Mouse (Mus musculus): ENCODE results near the gene Scamp5. TPM values are rescaled to one million over a fixed set of nuclear protein-coding genes. Genes with fewer than 3 reads are reported as not detected.
"Not testable (repeated sequence)": the region's sequence is repeated elsewhere in the genome, so short reads cannot be mapped to it uniquely, and the experiment has no call there.

The Scamp5 gene
- total RNA-seq, 1 experiment from 2014 or later, result 0.10 TPM

DNA sequence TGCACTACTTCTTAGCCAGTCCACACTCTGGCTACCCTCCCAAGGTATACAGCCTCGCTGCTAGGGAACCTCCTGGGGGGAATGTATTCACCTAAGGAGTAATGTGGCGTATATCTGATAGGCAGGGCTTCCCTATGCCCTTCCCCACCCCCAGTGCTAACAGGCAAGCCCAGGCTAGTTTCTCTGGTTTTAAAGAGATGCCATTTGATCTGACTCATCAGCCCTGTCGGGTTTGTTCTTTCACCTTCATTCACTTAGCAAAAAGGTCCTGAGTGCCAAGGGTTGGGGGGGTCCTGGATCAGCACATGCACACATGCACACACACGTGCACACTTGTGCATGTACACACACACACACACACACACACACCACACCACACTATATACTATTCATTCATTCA lies 39.9 kb downstream of the Scamp5 start:
- ATAC-seq (replicated peaks in 1 of 2; ENCODE audit: insufficient read depth in 1 of 2, low FRiP score in 2 of 2, low TSS enrichment in 1 of 2, low read depth in 1 of 2, poor library complexity in 2 of 2, severe bottlenecking in 2 of 2), result no peak

DNA sequence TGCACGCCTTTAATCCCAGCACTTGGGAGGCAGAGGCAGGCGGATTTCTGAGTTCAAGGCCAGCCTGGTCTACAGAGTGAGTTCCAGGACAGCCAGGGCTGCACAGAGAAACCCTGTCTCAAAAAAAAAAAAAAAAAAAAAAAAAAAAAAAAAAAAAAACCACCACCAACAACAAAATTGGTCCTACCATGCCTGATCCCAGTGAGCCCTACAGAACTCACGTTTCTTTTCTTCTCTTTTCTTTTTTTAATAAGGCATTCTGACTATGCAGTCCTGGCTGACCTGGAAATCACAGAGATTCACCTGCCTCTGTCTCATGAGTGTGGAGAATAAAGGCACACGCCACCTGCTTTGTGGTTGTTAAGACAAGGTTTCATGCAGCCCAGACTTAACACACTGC lies 40.7 kb downstream of the Scamp5 start:
- ATAC-seq (replicated peaks in 1 of 2; ENCODE audit: insufficient read depth in 1 of 2, low FRiP score in 2 of 2, low TSS enrichment in 1 of 2, low read depth in 1 of 2, poor library complexity in 2 of 2, severe bottlenecking in 2 of 2), result not testable (repeated sequence)

DNA sequence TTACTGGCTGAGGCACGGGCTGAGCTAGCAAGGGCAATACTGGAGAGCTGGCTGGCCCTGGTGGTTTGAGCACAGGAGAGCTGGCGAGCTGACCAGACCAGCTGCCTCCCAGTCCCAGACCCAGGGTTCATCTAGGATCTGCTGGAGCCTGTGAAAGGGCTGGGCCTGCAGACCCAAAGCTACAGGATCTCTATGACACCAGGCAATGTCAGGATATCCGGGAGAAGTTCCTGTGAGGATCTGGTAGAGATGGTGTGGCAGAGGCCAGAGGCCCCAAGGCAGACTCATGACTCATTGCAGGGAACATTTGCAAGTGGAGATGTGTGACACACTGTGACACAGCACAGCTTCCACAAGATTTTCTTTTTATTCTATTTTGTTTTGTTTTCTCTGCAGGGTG lies 42.7 kb downstream of the Scamp5 start:
- no peak for ATAC-seq (replicated peaks in 1 of 2; ENCODE audit: insufficient read depth in 1 of 2, low FRiP score in 2 of 2, low TSS enrichment in 1 of 2, low read depth in 1 of 2, poor library complexity in 2 of 2, severe bottlenecking in 2 of 2)

DNA sequence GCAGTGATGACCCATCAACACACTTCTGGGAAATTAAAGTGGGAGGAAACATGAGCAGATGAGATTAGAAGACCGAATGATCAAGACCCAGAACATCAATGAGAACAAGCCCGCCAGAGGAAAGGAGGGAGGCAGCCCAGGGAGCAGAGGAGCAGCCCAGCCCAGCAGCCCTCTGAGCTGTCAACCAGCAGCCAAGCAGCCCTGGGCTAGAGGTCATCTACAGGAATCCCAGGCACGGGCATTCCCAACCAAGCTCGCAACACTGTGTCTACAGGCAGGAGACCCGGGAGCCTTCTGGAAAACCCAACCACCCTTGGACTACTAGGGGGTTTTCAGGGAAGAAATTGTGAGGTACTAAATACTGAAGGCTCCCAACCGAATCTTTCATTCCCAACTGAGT lies 43.8 kb downstream of the Scamp5 start:
- ATAC-seq (replicated peaks in 1 of 2; ENCODE audit: insufficient read depth in 1 of 2, low FRiP score in 2 of 2, low TSS enrichment in 1 of 2, low read depth in 1 of 2, poor library complexity in 2 of 2, severe bottlenecking in 2 of 2), result no peak

DNA sequence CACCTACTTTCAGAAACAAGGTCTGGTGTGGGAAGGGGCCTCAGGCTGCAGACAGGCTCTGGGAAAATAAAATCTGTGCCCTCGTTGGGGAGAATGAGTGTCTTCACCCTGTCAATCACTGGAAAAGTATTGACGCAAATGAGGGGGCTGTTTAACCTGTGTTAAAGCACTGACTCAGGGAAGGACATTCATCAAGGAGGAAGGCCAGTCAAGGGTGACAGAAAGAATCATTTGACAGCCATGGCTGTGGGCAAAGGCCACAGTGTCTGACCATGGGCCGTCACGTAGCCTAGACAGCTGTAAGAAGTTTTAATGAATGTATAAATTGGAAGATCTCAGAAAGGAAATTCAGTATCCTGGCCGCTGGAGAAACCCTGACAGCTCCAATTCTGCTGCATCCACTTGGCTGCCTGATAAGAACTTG lies 46.2 kb downstream of the Scamp5 start:
- no peak for ATAC-seq (replicated peaks in 1 of 2; ENCODE audit: insufficient read depth in 1 of 2, low FRiP score in 2 of 2, low TSS enrichment in 1 of 2, low read depth in 1 of 2, poor library complexity in 2 of 2, severe bottlenecking in 2 of 2)

DNA sequence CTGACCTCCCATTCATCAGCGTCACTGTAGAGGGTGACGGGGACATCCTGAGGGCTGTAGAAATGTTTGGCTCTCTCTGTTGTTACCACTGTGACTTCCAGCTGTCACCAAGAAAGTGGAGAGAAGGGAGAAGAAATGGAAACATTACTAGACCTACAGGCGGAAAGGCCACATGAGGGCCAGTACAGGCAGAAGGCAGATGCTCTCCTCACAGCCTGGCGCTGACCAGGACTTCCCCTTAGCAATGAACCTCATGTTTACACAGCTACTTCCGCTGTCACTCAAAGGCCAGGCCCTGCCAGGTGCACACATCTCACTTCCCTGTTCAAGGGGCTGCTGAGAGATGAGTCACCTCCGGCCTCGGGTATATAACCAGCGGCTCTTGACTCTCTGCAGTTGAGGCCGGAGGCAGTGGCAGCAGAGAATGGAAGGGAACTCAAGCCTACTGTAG lies 46.7 kb downstream of the Scamp5 start:
- peak; percentile 92 to 94 for ATAC-seq (replicated peaks in 1 of 2; ENCODE audit: insufficient read depth in 1 of 2, low FRiP score in 2 of 2, low TSS enrichment in 1 of 2, low read depth in 1 of 2, poor library complexity in 2 of 2, severe bottlenecking in 2 of 2)

DNA sequence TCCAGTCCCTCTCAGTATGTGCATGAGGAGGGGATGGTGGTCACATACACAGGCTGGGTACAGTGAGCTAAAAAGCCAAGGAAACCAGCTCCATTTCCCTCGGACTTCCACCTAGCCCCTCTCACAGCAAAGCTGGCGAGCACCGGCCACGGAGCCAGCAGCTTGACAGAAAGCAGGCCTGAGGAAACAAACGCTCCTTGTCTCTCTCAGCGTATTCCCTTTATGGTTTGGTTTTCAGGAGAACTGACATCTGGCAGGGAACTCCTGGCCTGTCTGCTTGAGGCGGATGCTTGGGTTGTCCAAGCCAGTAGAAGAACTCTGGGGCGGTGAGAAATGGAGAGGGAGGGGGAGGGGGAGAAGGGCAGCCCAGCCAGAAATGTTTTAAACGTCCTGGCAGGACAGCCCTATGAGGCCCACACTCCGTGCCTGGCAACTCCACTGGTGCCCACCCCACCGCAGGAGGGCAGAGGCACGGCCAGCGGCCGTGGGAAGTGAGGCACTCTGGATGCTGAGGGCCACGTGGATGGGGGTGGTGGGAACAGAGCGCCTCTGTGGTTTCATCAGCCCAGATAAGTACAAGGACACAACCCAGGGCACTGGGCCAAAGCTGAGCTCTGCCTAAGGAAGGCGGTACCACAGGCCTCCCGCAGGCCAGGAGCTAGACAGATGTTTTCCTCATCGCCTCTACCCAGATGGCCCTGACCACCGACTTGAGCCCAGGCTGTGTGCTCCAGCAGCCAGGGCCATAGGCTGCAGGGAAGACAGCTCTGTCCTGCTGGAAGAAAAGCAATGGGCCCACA lies 47.3 kb downstream of the Scamp5 start:
- ATAC-seq (replicated peaks in 1 of 2; ENCODE audit: insufficient read depth in 1 of 2, low FRiP score in 2 of 2, low TSS enrichment in 1 of 2, low read depth in 1 of 2, poor library complexity in 2 of 2, severe bottlenecking in 2 of 2), result peak; percentile 63 to 65

DNA sequence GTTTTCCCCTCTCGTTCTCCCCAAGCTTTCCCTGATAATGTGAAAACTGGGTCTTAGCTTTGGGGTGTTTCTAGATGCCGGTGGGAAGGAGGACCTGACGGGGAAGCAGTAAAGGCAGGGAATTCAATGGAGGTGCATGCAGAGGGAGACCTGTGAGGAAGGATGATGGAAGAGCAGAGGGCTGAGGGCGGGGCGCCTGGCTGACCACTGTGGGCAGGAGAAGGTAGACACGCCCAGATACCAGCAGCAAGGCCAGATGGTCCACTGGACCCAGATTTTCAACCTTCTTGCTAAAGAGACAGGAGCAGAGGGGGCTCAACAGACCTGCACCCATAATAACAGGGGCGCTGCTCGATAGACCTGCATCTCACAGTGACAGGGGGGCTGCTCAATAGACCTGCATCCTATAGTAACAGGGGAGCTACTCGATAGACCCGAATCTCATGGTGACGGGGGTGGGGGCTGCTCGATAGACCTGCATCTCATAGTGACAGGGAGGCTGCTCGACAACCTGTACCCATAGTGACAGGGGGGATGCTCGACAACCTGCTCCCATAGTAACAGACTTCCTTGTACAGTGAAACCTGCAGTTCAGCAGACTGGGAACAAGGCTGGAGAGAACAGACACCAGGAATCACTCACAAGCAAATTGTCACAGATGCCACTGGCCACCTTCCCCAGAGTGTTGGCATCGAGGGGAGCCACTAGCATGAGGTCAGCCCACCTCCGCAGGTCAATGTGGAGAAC lies 48.2 kb downstream of the Scamp5 start:
- ATAC-seq (replicated peaks in 1 of 2; ENCODE audit: insufficient read depth in 1 of 2, low FRiP score in 2 of 2, low TSS enrichment in 1 of 2, low read depth in 1 of 2, poor library complexity in 2 of 2, severe bottlenecking in 2 of 2), result no peak

DNA sequence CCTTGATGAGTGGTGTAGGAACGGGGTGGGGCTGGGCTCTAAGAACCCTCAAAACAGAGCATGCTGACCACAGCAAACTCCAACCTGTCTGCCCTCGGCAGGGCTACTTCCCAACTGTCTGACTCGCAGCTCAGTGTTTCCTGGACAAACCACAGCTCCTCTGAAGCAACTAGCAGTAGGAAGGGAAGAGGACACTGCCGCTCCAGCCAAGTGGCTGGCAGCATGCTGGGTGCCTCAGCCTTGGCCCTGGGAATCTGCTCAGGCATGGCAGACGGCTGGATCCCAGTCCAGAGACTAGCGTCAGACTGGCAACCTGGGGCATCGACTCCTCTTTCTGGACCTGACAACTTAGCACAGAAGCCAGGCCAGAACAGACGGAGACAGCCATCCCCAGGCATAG lies 50.5 kb downstream of the Scamp5 start:
- ATAC-seq (replicated peaks in 1 of 2; ENCODE audit: insufficient read depth in 1 of 2, low FRiP score in 2 of 2, low TSS enrichment in 1 of 2, low read depth in 1 of 2, poor library complexity in 2 of 2, severe bottlenecking in 2 of 2), result no peak

DNA sequence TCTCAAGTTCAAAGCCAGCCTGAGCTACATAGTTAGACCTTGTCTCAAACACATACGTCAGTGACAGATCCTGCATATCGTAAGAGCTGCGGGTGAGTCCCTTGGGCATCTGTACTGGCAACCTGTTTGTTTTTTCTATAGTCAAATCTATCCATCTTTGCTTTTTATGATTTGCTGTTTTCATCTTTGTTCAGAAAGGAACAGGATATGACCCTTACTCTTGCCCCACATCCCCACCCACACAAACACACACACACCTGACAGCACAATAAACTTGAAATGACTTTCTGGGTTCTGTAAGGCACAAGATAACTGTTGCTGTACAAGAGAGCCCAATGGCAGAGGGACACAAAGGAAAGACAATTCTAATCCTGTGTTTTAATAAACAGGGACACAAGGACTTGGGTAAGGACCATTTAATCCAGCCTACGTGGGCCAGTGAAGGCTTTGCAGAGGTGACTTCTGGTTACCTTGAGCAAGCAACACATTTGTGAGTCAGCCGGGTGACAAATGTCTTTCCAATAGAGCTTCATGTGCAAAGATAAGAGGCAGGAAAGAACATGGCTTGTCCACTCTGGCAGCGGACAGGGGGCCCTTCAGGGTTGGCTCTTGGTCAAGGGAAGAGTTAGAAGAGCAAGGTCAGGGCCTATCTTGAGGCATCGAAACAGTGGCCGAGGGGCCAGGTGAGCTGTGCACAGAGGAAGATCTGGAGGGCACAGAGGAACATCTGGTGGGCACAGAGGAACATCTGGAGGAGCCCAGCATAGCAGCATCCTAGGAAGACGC lies 60.5 kb downstream of the Scamp5 start:
- ATAC-seq (replicated peaks in 1 of 2; ENCODE audit: insufficient read depth in 1 of 2, low FRiP score in 2 of 2, low TSS enrichment in 1 of 2, low read depth in 1 of 2, poor library complexity in 2 of 2, severe bottlenecking in 2 of 2), result no peak

DNA sequence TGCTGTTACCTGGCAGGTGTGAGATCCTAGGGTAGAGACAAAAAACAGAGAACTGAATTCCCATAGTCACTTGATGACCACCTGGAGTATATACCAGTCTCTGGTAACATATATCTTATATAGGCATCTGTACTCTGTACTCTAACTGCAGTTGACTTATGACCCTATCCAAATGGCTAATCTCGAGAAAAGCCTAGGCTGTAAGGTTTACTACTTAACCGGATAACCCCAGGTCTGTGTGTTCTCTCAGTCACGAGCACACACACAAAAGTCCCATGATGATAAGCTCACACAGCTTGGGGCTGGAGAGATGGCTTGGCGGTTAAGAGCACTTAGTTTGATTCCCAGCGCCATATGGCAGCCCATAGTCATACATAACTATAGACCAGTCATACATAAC lies 61.5 kb downstream of the Scamp5 start:
- ATAC-seq (replicated peaks in 1 of 2; ENCODE audit: insufficient read depth in 1 of 2, low FRiP score in 2 of 2, low TSS enrichment in 1 of 2, low read depth in 1 of 2, poor library complexity in 2 of 2, severe bottlenecking in 2 of 2), result no peak

DNA sequence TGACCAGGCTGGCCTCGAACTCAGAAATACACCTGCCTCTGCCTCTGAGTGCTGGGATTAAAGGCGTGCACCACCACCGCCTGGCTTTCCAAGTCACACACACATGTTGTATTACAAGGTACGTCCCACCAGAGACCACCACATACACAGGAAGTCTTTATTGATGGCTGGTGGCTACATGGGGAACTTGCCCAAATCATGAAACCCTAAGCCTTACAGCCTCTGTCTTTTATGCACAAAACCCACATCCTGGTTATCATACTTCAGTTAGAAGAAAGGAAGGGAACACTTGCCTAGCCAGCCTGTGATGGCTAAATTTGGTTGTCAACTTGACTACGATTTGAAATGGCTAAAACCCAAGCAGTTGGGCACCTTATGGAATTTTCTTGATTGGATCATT lies 63.8 kb downstream of the Scamp5 start:
- peak; percentile 65 to 78 for ATAC-seq (replicated peaks in 1 of 2; ENCODE audit: insufficient read depth in 1 of 2, low FRiP score in 2 of 2, low TSS enrichment in 1 of 2, low read depth in 1 of 2, poor library complexity in 2 of 2, severe bottlenecking in 2 of 2)

DNA sequence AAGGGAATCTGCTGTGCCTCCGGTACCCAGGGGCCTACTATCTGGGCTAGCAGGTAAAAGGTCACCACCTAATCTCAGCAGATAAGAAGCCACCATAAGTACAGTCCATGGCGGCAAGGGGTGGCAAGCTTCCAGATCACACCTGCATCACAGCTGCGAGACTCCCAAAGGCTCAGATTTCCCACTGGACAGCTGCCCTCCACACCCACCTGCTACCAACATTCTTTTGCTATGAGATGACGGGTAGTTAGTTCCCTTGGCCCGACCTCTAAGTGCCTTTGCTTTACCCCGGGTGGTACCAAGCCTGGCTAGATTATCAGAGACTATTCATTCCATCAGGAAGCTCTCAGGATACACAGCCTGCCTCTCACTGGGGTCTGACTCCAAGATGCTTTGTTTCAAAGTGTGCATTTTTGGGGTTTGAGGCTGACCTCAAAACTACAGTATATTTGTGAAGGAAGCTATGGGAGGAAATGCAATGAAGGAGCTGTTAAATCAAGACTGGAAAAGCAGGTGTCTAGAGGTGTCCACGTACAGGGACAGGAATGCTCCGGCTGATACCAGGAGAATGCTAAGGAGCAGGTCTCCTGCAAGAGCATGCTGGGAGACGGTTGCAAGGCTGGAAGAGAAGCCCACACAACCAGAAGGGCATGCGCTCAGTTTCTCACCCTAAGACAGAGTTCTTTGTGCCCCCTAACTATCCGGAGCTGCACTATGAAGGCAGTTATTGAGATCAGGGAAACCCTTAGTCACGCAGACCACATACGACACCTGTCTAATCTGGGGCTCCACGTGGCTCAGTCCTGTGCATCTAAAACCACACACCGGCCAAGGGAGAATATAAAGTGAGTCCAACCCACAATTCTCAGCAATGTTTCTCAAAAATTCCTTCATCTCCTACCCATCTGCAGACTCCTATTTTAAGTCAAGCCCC lies 65.3 kb downstream of the Scamp5 start:
- peak; percentile 46 to 62; a peak in 1 of 4 replicates for ATAC-seq (replicated peaks in 1 of 2; ENCODE audit: insufficient read depth in 1 of 2, low FRiP score in 2 of 2, low TSS enrichment in 1 of 2, low read depth in 1 of 2, poor library complexity in 2 of 2, severe bottlenecking in 2 of 2)

DNA sequence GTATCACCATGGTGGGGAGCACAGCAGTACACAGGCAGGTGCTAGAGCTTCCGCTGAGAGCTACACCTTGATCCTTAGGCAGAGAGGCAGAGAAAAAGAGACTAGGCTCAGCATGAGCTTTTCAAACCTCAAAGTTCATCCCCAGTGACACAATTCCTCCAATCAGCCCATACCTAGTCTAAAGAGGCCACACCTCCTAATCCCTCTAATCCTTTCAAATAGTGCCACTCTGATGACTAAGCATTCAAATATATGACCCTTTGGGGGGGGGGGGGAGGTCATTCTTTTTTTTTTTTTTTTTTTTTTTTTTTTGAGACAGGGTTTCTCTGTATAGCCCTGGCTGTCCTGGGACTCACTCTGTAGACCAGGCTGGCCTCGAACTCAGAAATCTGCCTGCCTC lies 69.1 kb downstream of the Scamp5 start:
- ATAC-seq (replicated peaks in 1 of 2; ENCODE audit: insufficient read depth in 1 of 2, low FRiP score in 2 of 2, low TSS enrichment in 1 of 2, low read depth in 1 of 2, poor library complexity in 2 of 2, severe bottlenecking in 2 of 2), result no peak

DNA sequence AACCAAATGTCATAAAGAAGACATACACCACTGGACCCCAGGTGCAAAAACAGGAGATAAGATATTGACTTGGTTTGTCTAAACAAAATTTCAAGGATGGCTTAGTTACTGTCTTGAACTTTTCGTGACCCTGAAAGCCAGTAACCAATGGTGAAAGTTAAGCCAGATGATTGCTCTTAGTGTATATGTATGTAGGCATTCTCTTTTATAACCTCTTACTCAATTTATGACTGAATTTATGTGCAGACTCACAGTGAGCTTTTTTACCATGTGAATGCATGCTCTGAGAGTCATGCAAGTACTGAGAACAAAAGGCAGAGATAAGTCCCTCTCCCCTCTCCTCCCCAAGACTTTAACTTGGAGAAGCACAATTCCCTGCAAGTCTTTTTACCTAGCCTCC lies 75.0 kb downstream of the Scamp5 start:
- ATAC-seq (replicated peaks in 1 of 2; ENCODE audit: insufficient read depth in 1 of 2, low FRiP score in 2 of 2, low TSS enrichment in 1 of 2, low read depth in 1 of 2, poor library complexity in 2 of 2, severe bottlenecking in 2 of 2), result no peak

All from hematopoietic stem cell, adult 5-6 weeks (primary cell).